Comparison of ENCODE assay signal across 7 mouse cellular contexts in the genomic region with DNA sequence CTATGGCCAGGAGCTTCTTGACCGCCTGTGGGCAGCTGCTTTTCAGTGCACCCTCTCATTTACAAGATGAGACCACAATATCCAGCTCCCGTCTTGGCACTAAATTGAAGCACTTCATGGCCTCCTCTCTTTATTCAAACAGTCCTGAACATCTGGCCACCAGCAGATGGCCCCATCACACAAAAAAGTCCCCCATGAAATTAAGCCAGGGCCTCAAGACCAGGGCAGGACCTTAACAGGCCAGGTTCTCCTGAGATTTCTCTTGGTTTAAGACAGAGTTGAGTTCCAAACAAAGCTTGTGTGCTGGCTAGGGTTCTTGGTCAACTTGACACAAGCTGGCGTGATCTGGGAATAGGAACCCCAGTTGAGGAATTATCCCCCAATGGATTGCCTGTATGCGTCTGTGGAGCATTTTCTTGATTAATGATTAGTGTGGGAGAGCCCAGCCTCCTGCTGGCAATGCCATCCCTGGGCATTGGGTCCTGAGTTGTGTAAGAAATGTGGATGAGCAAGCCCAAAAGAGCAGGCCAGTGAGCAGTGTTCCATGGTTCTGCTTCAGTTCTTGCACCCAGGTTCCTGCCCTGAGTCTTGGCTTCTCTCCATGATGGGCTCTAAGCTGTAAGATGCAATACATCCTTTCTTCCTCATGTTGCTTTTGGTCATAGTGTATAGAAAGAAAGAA.
DNase-seq lines count a peak whose midpoint lies in the region; ATAC-seq lines count a peak whose summit lies in the region.

No protein-coding gene starts in this region.

- H3K36me3 ChIP-seq in midbrain, embryonic 14.5 days (ENCODE audit: control insufficient read depth, insufficient read depth, low read length) = no peaks in the 10 kb centered on the region
- no peaks in the 10 kb centered on the region for H3K36me3 ChIP-seq in midbrain, embryonic 16.5 days (ENCODE audit: control insufficient read depth, insufficient read depth, low read length)

- no peak for ATAC-seq in midbrain, embryonic 14.5 days (ENCODE audit: low FRiP score, low TSS enrichment)
- no peak for ATAC-seq in midbrain, embryonic 16.5 days

- intact Hi-C loops in heart, postnatal 14 days (cut with DNase I) = no loop called here

- no peak overlapping the region for H3K9ac ChIP-seq in midbrain, embryonic 14.5 days (replicated peaks; ENCODE audit: low read length)
- H3K9ac ChIP-seq in midbrain, embryonic 16.5 days (ENCODE audit: low read depth, low read length) = no peak overlapping the region

- 72% methylated on average over 4 of the region's 4 CpGs for WGBS in midbrain, embryonic 14.5 days
- 71% methylated on average over 4 of the region's 4 CpGs for WGBS in midbrain, embryonic 16.5 days

- no peak overlapping the region for H3K4me3 ChIP-seq in midbrain, embryonic 14.5 days (replicated peaks; ENCODE audit: low read depth, low read length)
- no peak overlapping the region for H3K4me3 ChIP-seq in midbrain, embryonic 16.5 days (ENCODE audit: low read depth, low read length)

- no peak overlapping the region for H3K27ac ChIP-seq in midbrain, embryonic 14.5 days (replicated peaks; ENCODE audit: low read depth, low read length)
- H3K27ac ChIP-seq in midbrain, embryonic 16.5 days (ENCODE audit: low read length) = no peak overlapping the region

- DNase-seq in midbrain, embryonic 14.5 days = peak; percentile 41
- DNase-seq in T-cell, adult 2 months (ENCODE audit: low spot score) = peak; percentile 10
- peak; percentile 21 to 28 for DNase-seq in cerebellum, postnatal 10 days
- peak; percentile 46 to 62 for DNase-seq in heart, postnatal 14 days
- peak; percentile 11 to 14 for DNase-seq in layer of hippocampus, postnatal 14 days (ENCODE audit: low spot score in 2 of 2)
- peak; percentile 37 for DNase-seq in ovary, postnatal 36 days (ENCODE audit: low spot score)

- H3K4me2 ChIP-seq in midbrain, embryonic 14.5 days (ENCODE audit: low read length) = no peak overlapping the region
- no peak overlapping the region for H3K4me2 ChIP-seq in midbrain, embryonic 16.5 days (ENCODE audit: low read length)

- H3K4me1 ChIP-seq in midbrain, embryonic 14.5 days (ENCODE audit: control insufficient read depth, insufficient read depth, low read length) = no peaks in the 10 kb centered on the region
- H3K4me1 ChIP-seq in midbrain, embryonic 16.5 days (ENCODE audit: control insufficient read depth, insufficient read depth, low read length) = no peaks in the 10 kb centered on the region

- no peaks in the 10 kb centered on the region for H3K27me3 ChIP-seq in midbrain, embryonic 14.5 days (ENCODE audit: control insufficient read depth, insufficient read depth, low read length)
- H3K27me3 ChIP-seq in midbrain, embryonic 16.5 days (ENCODE audit: control insufficient read depth, insufficient read depth, low read depth, low read length) = no peaks in the 10 kb centered on the region

- H3K9me3 ChIP-seq in midbrain, embryonic 14.5 days (ENCODE audit: control insufficient read depth, low read length) = no peaks in the 10 kb centered on the region
- no peaks in the 10 kb centered on the region for H3K9me3 ChIP-seq in midbrain, embryonic 16.5 days (replicated peaks; ENCODE audit: control insufficient read depth, low read length, poor library complexity, severe bottlenecking)
